Mouse (Mus musculus) neural tube, embryonic 15.5 days (tissue): Measurements from ENCODE around the gene Carhsp1. TPM values are rescaled to one million over a fixed set of nuclear protein-coding genes. Genes with fewer than 3 reads are reported as not detected.

Experiments
- microRNA-seq: library from miRNA; unstranded; fragments of <30 nt; microRNA quantifications from one replicate; pipeline ENCODE4, GENCODE M21; 2017
- polyA plus RNA-seq: library from polyadenylated mRNA; unstranded; fragments of >200 nt; fragmentation: Nextera tagmentation; extraction: Ambion mirVana; gene quantifications from 2 replicates; pipeline ENCODE4 v1.2.1, GENCODE M21; 2015

The Carhsp1 gene
- polyA plus RNA-seq, 1 experiment from 2014 or later = 152 TPM

Small RNA genes within 50 kb of the gene (microRNA-seq; reads per million reads assigned to microRNA genes)
- not detected for gene Gm22137

Other genes starting within 250 kb of the Carhsp1 start
- gene Tmem114, start 247.0 kb downstream of the Carhsp1 start, polyA plus RNA-seq = 1.3 and 1.5 TPM in 2 replicates
- 45.7 and 54.2 TPM in 2 replicates for gene Mettl22, start 201.4 kb downstream of the Carhsp1 start, polyA plus RNA-seq
- 111 TPM in 2 replicates for gene Abat, start 158.7 kb downstream of the Carhsp1 start, polyA plus RNA-seq
- 38.2 and 44.6 TPM in 2 replicates for gene Pmm2, start 34.5 kb downstream of the Carhsp1 start, polyA plus RNA-seq
- gene Tmem186, start 34.4 kb downstream of the Carhsp1 start, polyA plus RNA-seq = 20.0 and 22.0 TPM in 2 replicates
- gene Gm5767, start 8.6 kb upstream of the Carhsp1 start, polyA plus RNA-seq = not detected in 2 replicates
- gene Usp7, start 120.2 kb upstream of the Carhsp1 start, polyA plus RNA-seq = 27.8 TPM in 2 replicates
- gene 1810013L24Rik, start 157.9 kb upstream of the Carhsp1 start, polyA plus RNA-seq = 23.4 and 25.3 TPM in 2 replicates